Mouse (Mus musculus): ENCODE measurements around the gene Atp5g3.
"Not testable (repeated sequence)": the region's sequence is repeated elsewhere in the genome, so short reads cannot be mapped to it uniquely, and the experiment has no call there.

DNA sequence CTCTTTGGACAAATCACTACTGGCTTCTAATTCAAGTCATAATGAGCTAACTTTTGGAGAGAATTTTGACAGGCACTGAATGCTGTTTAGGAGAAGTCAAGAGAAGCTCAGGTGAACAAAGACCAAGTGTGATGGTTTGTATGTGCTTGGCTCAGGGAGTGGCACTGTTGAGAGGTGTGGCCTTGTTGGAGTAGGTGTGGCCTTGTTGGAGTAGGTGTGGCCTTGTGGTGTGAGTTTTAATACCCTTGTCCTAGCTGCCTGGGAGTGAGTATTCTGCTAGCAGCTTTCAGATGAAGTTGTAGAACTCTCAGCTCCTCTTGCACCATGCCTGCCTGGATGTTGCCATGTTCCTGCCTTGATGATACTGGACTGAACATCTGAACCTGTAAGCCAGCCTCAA is 6.4 kb downstream of the Atp5g3 start:
- not testable (repeated sequence) for TF ChIP-seq USF1 (IDR thresholded peaks at IDR 0.05; ENCODE audit: low read depth); MYOD1 (IDR thresholded peaks at IDR 0.05; ENCODE audit: control insufficient read depth in 1 of 3, insufficient read length in 2 of 3, low read depth in 2 of 3); MAX (IDR thresholded peaks at IDR 0.05; ENCODE audit: low read depth); E2F4 (IDR thresholded peaks at IDR 0.05; ENCODE audit: insufficient read depth); POLR2A (IDR thresholded peaks at IDR 0.05; ENCODE audit: insufficient read length, low read depth)
